Mouse (Mus musculus) hindbrain, embryonic 10.5 days (tissue): ENCODE data around the gene Lck. TPM values are rescaled to one million over a fixed set of nuclear protein-coding genes. Genes with fewer than 3 reads are reported as not detected.

Experiments used
- DNase-seq: peaks from one replicate; pipeline ENCODE4 v3.0.0-alpha.2; 2017; ENCODE audit warnings: low spot score
- H3K27ac ChIP-seq: fragments of 300-500 bp; sonication (generic); 2 replicates; pipeline ENCODE4 v1.5.1; 2016; ENCODE audit warnings: mild to moderate bottlenecking, moderate library complexity
- H3K27me3 ChIP-seq: fragments of 300-500 bp; sonication (generic); 2 replicates; pipeline ENCODE4 v1.6.1; 2016; ENCODE audit warnings: mild to moderate bottlenecking; ENCODE audit not compliant: poor library complexity, insufficient read depth, severe bottlenecking
- H3K36me3 ChIP-seq: fragments of 300-500 bp; sonication (generic); 2 replicates; pipeline ENCODE4 v1.6.1; 2016; ENCODE audit warnings: mild to moderate bottlenecking, moderate library complexity
- H3K4me1 ChIP-seq: fragments of 300-500 bp; sonication (generic); replicated peaks from 2 replicates; pipeline ENCODE4 v1.6.1; 2016; ENCODE audit warnings: mild to moderate bottlenecking
- H3K4me3 ChIP-seq: fragments of 300-500 bp; sonication (generic); 2 replicates; pipeline ENCODE4 v1.5.1; 2016; ENCODE audit warnings: mild to moderate bottlenecking, moderate library complexity
- H3K9me3 ChIP-seq: fragments of 300-500 bp; sonication (generic); 2 replicates; pipeline ENCODE4 v1.6.1; 2016; ENCODE audit warnings: mild to moderate bottlenecking, moderate library complexity
- WGBS: fragments of 180-500 bp; shearing (Covaris S2); methylation state at CpG from one replicate; pipeline ENCODE4 v1.1.7; 2016; 5-methylcytosine and 5-hydroxymethylcytosine counted together
- polyA plus RNA-seq: library from polyadenylated mRNA; unstranded; fragments of >200 nt; fragmentation: Nextera tagmentation; extraction: Ambion mirVana; gene quantifications from 2 replicates; pipeline ENCODE4 v1.2.1, GENCODE M21; 2016

Gene Lck
- 6.5 and 6.6 TPM in 2 replicates for polyA plus RNA-seq

GRCm38 (mm10) chr4:129573430-129573829 is at the start of gene Lck:
Gene Lck, minus strand, starts transcription at chr4:129573641.
- H3K36me3 ChIP-seq, result no peaks in the 10 kb centered on the region
- WGBS, result 91% methylated on average over 8 of the region's 8 CpGs
- H3K27me3 ChIP-seq, result peaks cover 5% of the 10 kb centered on the region; the same call in 1 of the 2 replicates
- peaks cover 17% of the 10 kb centered on the region for H3K4me1 ChIP-seq
- H3K4me3 ChIP-seq, result no peak within 1 kb of the TSS
- DNase-seq, result no peak
- no peaks in the 10 kb centered on the region for H3K9me3 ChIP-seq
- 0 out of 2 replicates have a peak within 1 kb of the TSS, but pooled peaks have one; percentile 12 for H3K27ac ChIP-seq

DNA sequence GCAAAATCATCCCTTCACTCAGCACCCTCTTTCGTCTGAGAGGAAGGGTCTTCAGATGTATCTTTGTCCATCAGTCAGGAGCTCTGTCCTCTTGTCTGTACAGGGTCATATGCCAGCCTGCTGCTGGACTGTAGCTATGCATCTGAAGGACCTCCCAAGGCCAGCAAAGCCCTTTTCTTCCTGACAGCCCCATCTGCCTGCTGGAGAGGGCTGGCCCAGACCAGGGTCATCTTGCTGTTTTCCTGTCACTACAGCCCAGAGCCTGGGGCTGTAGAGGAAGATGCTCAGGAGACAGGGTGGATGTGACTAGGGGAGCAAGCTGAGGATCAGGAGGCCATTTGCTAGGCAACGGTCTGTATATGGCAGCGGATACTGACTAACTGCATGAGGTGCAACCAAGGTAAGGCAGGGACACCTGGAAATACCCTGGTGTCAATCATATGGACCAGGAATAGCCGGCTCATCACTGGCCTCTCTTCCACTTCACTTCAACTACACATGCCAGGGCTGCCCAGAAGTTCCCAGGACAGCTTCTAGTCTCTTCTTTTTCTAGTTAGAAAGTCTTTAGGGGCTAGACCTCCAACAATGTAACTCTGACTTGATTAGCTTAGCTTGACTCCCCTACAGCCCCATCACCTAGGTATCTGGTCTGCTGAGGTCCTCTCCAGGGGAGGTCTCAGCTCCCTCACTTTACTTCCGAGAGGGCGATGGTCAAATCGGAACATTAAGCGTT is 49.5 kb upstream of the Lck start:
- peak overlapping the region; percentile 90 for H3K27ac ChIP-seq
- DNase-seq, result no peak
- WGBS, result 24% methylated on average over 8 of the region's 8 CpGs
- H3K4me3 ChIP-seq, result peak overlapping the region; percentile 77
- H3K36me3 ChIP-seq, result peaks cover 35% of the 10 kb centered on the region
- no peaks in the 10 kb centered on the region for H3K9me3 ChIP-seq
- no peaks in the 10 kb centered on the region for H3K27me3 ChIP-seq
- peaks cover 59% of the 10 kb centered on the region for H3K4me1 ChIP-seq

DNA sequence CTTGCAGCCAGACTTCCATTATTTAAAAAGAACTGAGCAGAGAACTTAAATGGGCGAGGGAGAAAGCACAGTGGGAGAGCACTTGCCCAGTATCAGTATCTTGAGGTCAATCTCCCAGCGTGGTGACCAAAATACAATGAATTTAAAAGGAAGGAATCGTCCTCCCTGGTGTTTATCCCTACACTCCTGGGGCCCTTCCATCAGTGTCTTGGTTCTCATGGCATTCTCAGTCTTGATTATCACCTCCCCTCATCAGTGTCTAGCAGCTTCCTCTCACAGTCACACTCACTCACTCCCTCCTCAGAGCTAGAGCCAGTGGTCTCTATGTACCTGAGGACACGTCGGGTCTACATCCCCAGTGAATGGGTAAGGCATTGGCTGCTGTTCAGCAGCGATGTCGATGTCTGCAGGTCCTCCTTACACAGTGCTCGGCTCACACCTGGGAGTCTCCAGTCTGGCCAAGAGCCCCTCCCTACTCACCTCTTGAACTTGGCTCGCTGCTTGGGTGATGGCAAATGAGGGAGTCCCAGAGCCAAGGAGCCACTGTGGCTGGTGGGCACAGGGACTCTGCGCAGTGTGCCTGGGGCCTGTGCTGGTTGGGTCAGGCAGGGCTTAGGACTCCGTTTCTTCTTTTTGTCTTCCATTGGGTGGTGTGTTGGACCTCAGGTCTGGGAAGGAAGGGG is 48.8 kb upstream of the Lck start:
- Histone ChIP-seq H3K4me1 (peaks cover 62% of the 10 kb centered on the region), H3K27ac (peak overlapping the region; percentile 90; the same call in 1 of the 2 replicates)

DNA sequence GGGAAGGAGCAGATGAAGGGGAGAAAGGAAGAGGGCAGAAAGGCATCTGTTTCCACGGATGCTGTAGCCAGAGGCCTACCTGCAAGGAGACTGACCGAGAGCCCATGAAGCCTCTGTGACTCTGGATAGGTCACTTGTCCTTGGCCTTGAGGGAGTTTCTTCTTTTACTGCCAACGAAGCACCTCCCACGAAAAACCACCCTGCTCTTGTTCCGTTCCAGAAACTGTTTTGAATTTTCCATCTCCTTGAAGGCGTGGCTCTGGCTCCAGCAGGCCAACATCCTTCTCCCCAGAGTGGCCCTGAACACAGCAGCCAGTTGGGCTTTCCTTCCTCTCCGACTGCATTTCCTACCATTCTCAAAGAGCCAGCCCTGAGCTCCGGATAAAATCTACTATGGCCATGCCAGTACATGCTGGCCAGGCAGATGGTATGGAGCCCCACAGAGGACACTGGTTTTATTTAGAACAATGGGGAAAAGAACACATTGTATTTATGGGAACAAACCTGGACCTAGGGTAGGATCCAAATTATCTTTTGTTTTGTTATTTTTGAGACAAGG is 47.9 kb upstream of the Lck start:
- H3K4me1 ChIP-seq, result peaks cover 59% of the 10 kb centered on the region
- H3K27me3 ChIP-seq, result no peaks in the 10 kb centered on the region
- DNase-seq, result no peak
- WGBS, result 80% methylated on average over 8 of the region's 8 CpGs
- no peak overlapping the region for H3K27ac ChIP-seq
- 0 out of 2 replicates have a peak overlapping the region, but pooled peaks have one; percentile 6 for H3K4me3 ChIP-seq
- H3K9me3 ChIP-seq, result no peaks in the 10 kb centered on the region
- peaks cover 30% of the 10 kb centered on the region for H3K36me3 ChIP-seq

More for the DNA sequence above, 48.8 kb upstream of the Lck start:
- DNase-seq, result no peak
- Histone ChIP-seq H3K27me3 (no peaks in the 10 kb centered on the region), H3K9me3 (no peaks in the 10 kb centered on the region), H3K4me3 (peak overlapping the region; percentile 77; the same call in 1 of the 2 replicates), H3K36me3 (peaks cover 30% of the 10 kb centered on the region)
- WGBS, result 79% methylated on average over 11 of the region's 11 CpGs

DNA sequence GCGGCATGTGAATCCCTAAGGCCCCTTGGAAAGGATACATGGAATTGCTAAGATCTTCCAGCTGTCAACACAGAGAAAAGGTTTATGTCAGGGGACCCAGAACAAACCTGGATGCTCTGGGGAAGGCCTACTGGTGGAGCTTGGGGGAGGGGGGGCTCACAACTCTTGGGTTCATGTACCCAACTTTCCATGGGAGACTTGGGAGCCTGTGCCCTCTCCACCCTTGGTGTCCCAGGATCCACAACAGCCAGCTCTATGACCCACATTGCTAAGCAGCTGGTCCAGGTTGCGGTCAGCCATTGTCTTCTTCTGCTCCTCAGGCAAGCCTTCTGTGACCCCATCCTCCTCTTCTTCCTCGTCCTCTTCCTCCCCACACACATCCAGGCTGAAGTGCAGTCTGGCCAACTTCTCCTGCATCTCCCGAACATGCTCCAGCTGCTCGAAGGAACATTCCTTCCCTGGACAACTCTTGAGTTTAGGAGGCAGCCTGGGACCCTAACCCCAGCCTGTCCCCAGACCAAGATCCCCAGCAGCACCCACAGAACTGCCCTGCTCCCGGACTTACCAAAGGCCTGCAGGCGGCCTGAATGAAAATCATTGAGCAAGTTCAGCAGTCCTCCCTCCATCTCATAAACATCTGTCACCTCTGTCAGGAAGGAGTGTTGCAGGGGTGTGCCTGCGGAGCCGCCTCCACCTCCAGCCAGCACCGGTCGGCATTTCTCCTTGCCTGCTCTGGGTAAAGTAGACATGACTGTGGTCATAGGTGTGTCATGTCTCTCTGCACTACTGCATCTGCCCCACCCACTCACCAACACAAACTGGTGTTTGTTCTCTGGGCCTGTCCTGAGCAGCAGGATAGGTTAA is 47.2 kb upstream of the Lck start:
- Histone ChIP-seq H3K27ac (no peak overlapping the region), H3K36me3 (peaks cover 30% of the 10 kb centered on the region), H3K4me1 (peaks cover 57% of the 10 kb centered on the region), H3K4me3 (no peak overlapping the region), H3K27me3 (no peaks in the 10 kb centered on the region), H3K9me3 (no peaks in the 10 kb centered on the region)
- DNase-seq, result no peak
- WGBS, result 93% methylated on average over 11 of the region's 11 CpGs

DNA sequence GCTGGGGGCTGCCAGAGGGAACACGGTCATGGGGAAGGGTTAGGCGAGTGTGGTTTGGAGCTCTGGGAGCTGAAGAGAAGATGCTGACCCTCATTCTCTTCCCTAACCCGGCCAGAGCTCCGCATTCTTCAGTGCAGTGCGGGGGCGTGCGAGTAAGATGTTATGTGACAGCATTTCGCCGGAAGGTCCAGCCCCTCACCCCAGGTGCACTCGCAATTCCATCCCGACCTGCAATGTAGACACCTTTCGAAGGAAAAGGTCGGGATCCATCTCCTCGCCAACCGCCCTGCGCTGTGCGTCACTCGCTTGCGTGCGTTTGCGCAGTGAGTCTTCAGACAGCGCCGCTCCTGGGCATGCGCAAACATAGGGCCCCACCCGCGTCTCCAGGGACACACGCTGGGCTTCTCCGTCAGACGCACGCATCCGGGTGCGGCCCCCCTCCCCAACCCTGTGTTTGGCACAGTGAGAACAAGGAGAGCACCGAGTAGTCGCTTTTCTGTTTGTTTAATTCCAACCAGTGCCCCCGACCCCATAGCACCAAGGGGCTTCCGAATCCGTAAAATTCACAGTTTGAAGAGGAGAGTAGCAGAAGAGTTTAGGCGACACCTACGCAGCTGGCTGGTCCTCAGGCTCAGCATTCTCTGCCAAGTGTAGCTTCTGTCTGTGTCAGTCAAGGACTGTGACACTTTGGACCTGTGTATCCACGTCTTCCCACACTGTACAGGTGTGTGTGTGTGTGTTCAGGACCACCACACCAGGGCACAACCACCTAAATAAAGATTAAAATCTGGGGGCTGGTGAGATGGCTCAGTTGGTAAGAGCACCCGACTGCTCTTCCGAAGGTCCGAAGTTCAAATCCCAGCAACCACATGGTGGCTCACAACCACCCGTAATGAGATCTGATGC is 45.6 kb upstream of the Lck start, which contains the start of gene Iqcc:
Gene Iqcc, minus strand, starts transcription at position 314 of the 906 bp plus-strand sequence.
- H3K27me3 ChIP-seq, result no peaks in the 10 kb centered on the region
- peaks cover 41% of the 10 kb centered on the region for H3K4me1 ChIP-seq
- H3K9me3 ChIP-seq, result no peaks in the 10 kb centered on the region
- WGBS, result 5% methylated on average over 44 of the region's 44 CpGs
- H3K27ac ChIP-seq, result peak within 1 kb of the TSS; percentile 91
- DNase-seq, result peak; percentile 92
- H3K36me3 ChIP-seq, result peaks cover 32% of the 10 kb centered on the region
- H3K4me3 ChIP-seq, result peak within 1 kb of the TSS; percentile 68

DNA sequence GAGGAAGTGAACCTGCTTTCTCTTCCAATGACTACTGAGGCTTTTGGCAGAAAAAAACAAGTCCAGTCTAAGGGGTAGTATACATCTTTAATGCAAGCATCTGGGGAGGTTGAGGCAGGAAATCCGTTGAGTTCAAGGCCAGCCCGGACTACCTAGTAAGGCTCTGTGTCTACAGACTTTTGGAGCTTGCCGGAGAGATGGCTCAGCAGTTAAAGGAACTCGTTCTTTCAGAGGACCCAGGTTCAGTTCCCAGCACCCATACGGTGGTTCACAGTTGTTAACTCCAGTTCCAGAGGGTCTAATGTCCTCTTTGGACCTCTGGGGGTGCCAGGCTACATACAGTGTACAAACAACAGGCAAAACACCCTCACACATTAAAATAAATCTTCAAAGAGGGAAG is 44.6 kb upstream of the Lck start:
- Histone ChIP-seq H3K4me3 (peak overlapping the region; percentile 68), H3K27ac (peak overlapping the region; percentile 91), H3K36me3 (peaks cover 32% of the 10 kb centered on the region), H3K9me3 (no peaks in the 10 kb centered on the region), H3K4me1 (peaks cover 31% of the 10 kb centered on the region), H3K27me3 (no peaks in the 10 kb centered on the region)
- 96% methylated on average over 5 of the region's 5 CpGs for WGBS
- no peak for DNase-seq

DNA sequence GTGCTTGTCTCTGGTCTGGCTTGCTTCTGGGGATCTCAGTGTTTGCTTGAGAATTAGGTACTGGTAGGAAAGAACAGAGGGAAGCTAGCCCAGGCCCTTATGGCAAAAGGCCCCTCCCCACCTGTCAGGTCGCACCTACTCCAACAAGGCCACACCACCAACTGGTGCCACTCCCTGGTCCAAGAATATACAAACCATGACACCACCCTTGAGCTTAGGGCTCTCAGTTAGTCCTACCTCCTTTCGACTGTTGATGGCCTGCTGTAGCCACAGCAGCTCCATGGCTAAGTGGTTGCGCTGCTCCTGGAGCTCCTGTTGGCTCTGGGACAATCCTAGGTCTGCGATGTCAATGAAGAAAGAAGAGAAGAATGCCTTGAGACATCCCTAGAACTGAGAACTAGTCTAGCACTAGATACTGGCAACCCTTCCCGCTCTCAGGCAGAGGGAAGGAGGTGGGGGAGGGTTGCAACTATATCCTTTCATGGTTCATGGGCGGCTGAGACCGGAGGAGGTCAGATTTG is 43.7 kb upstream of the Lck start:
- no peak for DNase-seq
- H3K4me1 ChIP-seq, result peaks cover 22% of the 10 kb centered on the region
- WGBS, result 94% methylated on average over 7 of the region's 7 CpGs
- H3K4me3 ChIP-seq, result peak overlapping the region; percentile 7; the same call in 1 of the 2 replicates
- H3K9me3 ChIP-seq, result no peaks in the 10 kb centered on the region
- peaks cover 32% of the 10 kb centered on the region for H3K36me3 ChIP-seq
- H3K27ac ChIP-seq, result no peak overlapping the region
- no peaks in the 10 kb centered on the region for H3K27me3 ChIP-seq

GRCm38 (mm10) chr4:129616631-129617030 is 43.2 kb upstream of the Lck start:
- Histone ChIP-seq H3K9me3 (no peaks in the 10 kb centered on the region), H3K4me1 (peaks cover 17% of the 10 kb centered on the region), H3K27me3 (no peaks in the 10 kb centered on the region), H3K36me3 (peaks cover 32% of the 10 kb centered on the region), H3K27ac (no peak overlapping the region), H3K4me3 (no peak overlapping the region)
- no peak for DNase-seq
- 91% methylated on average over 3 of the region's 3 CpGs for WGBS

DNA sequence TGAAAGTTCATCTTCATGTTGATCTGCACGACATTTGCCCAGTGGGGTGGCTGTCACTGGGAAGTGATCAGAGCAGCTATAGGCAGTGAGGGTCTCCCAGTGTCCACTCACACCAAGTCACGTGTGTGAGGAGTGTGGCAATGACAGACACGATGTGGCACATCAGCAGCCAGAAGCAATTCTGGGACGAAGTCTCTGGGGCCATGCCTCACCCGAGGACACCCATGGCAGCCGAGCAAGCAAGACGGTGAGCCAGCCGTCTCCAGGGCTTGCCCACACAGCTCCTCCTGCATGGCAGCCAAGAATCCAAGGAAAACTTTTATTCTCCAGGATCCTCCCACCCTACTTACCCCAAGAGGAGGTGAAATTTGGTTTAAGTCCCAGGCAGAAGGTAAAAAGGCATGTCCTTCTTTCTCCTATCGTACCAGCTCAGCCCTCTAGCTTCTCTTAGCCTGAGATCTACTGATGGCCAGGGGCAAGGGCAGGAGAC is 42.4 kb upstream of the Lck start:
- H3K27me3 ChIP-seq, result no peaks in the 10 kb centered on the region
- no peak overlapping the region for H3K27ac ChIP-seq
- H3K36me3 ChIP-seq, result peaks cover 28% of the 10 kb centered on the region
- 89% methylated on average over 9 of the region's 9 CpGs for WGBS
- H3K9me3 ChIP-seq, result no peaks in the 10 kb centered on the region
- no peak for DNase-seq
- peaks cover 17% of the 10 kb centered on the region for H3K4me1 ChIP-seq
- H3K4me3 ChIP-seq, result no peak overlapping the region

GRCm38 (mm10) chr4:129614093-129614492 is 40.7 kb upstream of the Lck start, which contains the start of gene Dcdc2b:
Gene Dcdc2b, minus strand, starts transcription at chr4:129614257.
- Histone ChIP-seq H3K36me3 (peaks cover 34% of the 10 kb centered on the region), H3K27ac (no peak within 1 kb of the TSS), H3K4me1 (peaks cover 14% of the 10 kb centered on the region), H3K9me3 (no peaks in the 10 kb centered on the region), H3K4me3 (no peak within 1 kb of the TSS), H3K27me3 (no peaks in the 10 kb centered on the region)
- DNase-seq, result no peak
- WGBS, result 90% methylated on average over 6 of the region's 6 CpGs
